Mouse (Mus musculus) adrenal gland, postnatal 10 days (tissue): ENCODE results near the gene Smim9. TPM values are rescaled to one million over a fixed set of nuclear protein-coding genes. Genes with fewer than 3 reads are reported as not detected.

Experiments used
- DNase-seq: peaks from one replicate; pipeline ENCODE4 v3.0.0; 2021; ENCODE audit warnings: mixed read lengths
- long read RNA-seq, 2 experiments: library from polyadenylated mRNA; stranded (forward); transcript quantifications; one replicate each; pipeline ENCODE4 v2.0.0; 2021
- total RNA-seq, 2 experiments: library from RNA; stranded (reverse); gene quantifications; 2 replicates each; pipeline ENCODE4 v1.2.3; 2021

The Smim9 gene
- total RNA-seq, result not detected
- long read RNA-seq, experiment 1, result 0 reads
- long read RNA-seq, experiment 2, result 0 reads

DNA sequence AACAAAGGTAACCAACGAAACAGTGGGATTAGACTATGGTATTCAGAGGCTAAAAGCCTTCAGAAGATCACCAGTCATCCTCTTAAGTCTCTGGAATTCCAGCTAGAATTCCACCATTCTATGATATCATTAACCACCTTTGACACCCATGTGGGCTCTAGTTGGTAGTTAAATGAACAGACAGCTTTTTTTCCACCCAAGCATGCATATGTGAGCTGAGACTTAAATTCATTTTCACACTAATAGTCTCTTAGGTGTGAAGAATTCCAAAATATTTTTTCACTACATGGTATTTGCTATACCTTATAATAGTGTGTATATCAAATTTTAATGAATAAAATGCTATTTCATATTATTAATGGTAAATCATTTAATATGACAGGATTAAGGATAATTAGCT, at the start of gene Smim9:
TSS of gene Smim9 (minus strand) at position 101 of the 400 bp plus-strand sequence.
- no peak for DNase-seq

DNA sequence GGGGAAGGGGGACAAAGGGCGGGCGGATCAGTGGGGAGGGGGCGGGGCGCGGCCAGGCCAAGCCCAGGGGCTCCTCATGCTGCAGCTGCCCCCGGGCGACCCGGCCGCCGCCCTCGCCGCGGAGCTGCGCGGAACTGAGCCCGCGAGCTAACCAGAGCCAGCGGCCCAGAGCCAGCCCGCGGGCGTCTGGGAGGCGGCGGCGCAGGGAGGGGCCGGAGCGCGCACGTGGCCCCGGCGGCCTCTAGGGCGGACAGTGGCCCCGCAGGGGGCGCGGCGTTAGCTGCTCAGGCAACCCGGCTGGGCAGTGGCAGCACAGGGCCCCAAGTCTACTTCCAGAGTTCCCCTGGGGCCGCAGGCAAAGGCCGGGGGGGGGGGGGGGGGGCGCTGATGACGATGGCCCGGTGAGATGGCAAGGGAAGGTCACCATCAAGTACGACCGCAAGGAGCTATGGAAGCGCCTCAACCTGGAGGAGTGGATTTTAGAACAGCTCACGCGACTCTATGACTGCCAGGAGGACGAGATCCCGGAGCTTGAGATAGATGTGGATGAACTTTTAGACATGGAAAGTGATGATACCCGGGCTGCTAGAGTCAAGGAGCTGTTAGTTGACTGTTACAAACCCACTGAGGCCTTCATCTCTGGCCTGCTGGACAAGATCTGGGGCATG, 7.9 kb downstream of the Smim9 start:
- DNase-seq, result peak; percentile 67

DNA sequence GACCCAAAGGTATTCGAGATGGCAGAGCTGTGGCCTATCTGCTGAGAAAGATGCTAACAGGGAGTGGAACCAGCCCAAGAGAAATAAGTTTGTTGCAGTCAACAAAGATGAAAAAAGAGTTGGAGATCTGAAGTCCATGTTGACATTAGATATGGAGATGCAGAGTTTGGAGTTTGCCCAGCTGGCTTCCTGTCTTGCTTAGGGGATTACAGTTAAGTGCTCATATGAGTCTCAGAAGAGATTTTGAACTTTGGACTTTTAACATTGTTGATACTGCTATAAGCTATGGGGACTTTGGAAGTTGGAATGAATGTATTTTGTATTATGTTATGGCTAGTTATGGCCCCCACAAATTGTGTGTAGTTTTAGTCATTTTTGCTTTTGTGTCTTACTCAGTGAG, 11.3 kb downstream of the Smim9 start:
- no peak for DNase-seq

DNA sequence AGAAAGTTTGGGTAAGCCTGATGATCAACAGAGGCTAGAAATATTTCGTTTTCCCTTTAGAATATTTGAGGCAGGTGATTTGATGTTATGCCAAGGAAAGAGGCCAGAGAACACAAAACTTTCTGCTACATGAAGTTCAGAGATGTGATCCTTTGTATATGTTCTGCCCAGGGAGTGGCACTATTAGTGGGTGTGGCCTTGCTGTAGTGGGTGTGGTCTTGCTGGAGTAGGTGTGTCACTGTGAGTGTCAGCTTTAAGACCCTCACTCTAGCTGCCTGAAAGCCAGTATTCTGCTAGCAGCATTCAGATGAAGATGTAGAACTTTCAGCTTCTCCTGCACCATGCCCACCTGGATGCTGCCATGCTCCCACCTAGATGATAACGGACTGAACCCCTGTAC, 13.3 kb downstream of the Smim9 start:
- no peak for DNase-seq

DNA sequence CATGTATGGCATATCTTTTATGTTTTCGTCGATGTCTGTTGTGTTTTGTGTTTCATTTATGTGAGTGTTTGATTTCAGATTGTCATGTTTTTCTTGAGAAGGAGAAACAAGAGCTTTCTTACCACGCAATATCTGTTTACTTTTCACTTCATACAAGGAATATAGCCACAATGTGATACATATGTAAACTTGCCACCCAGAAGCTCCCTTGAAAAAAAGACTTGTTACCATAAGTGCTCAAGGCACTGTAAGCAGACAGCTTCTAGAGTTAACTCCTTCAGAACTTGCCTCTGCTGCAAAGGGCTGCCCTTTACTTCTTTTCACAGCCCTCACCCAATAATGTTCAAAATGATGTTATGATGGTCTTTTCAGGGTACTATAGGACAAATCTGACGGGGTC, 15.2 kb downstream of the Smim9 start:
- DNase-seq, result no peak

DNA sequence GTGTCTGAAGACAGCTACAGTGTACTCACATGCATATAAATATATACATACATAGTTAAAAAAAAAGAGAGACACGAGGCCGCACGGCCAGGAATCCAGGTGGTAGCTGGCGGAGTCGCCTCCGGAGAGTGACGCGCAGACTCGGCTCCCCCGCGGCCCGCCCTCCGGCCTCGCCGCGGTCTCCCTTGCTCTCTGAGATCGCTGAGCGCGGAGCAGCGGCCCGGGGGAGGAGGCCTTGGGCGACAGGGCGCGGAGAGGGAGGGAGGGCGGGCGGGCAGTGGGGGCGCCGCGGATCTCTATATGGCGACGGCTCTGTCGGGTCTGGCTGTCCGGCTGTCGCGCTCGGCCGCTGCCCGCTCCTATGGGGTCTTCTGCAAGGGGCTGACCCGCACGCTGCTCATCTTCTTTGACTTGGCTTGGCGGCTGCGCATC, 20.4 kb downstream of the Smim9 start:
- DNase-seq, result peak; percentile 31

DNA sequence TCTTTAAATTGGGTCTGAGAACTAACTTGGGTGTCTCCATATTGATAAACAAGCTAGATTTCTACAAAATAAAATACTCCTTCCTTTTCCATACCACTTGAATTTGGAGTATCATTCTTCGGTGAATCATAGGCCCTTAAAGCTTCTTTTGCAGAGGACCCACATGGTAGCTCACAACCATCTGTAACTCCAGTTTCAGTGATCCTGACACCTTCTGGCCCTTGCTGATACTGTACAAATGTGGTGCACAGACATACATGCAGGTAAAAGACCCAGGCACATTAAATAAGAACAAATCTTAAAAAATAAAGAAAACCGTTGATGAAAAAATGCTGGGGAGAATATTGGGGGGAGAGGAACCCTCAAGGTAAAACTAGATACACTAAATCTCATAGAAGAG, 25.4 kb downstream of the Smim9 start:
- no peak for DNase-seq

DNA sequence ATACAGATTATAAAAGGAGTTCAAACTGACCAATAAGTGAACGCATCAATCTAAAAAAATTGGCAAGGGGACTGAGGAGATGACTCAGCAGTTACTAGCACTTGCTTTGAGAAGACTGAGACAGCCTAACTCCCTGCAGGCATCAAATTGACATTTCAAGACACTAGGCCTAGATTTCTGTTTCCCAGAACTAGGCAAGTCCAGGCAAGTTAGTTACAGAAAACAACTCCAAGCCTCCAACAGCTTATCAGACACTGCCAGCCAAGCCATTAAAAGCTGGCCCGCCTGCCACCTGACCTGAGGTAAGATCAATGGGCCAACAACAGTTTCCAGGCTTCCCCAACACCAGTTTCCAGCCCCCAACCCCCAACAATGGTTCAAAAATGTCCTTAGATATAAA, 25.8 kb downstream of the Smim9 start:
- DNase-seq, result no peak

DNA sequence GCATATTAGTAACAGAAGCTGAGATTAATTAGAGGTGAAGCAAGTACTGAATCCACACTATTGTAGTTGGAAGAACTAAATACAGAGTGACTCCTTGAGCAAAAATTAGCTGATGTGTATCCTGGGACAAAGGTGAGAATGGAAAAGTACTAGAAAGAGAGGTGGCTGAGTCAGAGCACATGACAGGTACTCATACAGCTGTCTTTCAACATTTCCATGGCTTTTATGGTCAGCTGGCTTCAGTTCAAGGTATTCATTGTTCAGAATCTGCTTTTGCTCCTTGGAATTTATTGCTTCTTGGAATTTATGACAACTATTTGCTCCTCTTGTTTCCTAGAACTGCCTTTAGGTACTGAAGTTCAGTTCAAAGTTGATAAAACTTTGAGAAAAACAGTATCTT, 26.6 kb downstream of the Smim9 start:
- DNase-seq, result no peak

DNA sequence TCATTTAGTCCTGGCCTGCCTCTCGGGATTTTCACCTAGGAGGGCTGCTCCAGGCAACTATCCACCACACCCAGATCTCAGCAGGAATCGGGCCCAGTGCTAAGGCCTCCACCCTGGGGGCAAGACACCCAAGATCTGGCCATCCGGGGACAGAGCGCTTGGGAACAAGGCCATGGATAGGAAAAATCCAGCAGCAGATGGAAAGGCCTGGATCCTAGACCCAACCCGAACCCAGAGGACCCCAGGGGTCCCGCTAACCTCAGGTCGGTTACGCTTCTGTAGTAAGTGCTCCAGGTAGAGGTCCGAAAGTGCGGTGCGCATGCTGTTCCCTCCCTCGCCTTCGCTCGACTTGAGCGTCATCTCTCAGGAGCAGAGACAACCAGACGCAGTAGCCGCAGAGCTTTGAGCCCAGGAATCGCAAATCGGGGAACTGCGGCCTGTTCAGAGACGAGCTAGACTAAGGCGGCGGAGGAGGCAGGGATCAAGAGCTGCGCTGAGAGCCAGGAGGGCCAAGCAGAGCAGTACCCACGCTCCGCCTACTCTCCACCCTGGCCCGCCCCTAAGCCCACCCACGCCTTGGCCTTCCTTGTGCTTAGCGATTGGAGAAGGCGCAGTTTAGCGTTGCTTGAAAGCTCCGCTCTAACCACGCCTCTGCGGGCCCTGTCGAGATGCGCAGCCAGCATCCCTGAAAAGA, 33.0 kb downstream of the Smim9 start, which contains the start of gene Mpp1:
TSS of gene Mpp1 (minus strand) at position 550 of the 694 bp plus-strand sequence.
- peak; percentile 86 for DNase-seq

DNA sequence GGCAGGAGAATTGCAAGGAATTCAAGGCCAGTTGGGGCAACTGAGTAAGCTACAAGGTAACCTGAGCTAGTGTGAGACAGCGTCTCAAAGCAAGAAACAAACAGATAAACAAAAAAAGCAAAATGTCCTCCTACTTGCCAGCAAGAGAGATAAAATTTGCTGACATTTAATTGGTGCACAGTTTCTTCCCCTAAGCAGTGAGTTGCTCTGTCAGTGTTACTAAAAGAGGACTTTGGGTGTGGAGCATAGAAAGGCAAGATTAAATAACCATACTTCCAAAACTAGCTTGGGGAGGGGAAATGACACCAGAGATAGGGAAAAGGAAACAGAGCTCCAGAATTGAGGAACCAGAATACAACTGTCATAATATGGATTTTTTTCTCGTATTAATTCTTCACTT, 34.1 kb downstream of the Smim9 start:
- no peak for DNase-seq

DNA sequence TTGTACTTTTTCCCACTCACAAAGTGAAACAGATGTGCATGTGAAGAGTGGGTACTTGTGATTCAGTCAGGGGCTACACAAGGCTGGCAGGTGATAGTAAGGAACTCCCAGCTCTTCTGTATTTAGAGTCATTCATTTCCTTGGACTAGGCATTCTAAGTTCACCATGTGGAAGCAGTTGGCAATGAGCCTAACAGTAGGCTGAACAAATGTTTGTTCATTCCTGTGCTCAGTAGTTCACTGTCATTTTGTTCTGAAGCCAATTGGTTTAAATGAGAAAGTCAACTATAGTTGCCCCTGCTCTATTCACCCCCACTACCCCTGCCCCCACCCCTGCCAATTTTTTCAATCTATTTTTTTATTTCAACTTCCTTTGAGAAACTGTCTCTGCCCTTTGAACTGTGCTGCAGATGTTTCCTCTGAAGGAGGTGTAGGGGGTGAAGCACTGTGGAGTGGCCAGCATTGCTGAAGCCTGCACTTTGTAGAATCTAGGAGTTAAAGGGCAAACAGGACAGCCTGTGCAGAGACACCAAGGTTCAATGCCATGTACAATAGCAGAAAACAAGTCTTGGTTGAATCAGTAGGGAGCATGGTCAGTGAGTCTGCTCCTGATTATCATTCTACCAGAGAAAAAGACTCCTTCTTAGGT, 35.1 kb downstream of the Smim9 start:
- peak; percentile 4 for DNase-seq

DNA sequence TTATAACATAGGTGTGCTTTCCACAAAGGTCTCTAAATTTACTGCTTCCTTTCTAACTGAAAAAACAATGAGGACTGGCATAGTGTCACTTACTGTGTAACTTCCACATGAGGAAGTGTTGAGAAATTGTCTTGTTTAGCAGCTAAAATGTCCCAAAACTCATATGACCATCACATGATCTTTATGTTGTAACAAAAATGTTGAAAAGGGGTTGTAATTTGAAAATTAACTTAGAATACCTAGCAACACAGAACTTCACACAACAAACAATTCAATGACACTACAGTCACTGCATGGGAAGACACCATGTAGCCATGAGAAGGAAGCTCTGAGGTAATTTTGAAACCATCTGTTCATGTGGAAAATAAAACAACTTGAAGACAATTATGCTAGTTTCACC, 36.7 kb downstream of the Smim9 start:
- no peak for DNase-seq

DNA sequence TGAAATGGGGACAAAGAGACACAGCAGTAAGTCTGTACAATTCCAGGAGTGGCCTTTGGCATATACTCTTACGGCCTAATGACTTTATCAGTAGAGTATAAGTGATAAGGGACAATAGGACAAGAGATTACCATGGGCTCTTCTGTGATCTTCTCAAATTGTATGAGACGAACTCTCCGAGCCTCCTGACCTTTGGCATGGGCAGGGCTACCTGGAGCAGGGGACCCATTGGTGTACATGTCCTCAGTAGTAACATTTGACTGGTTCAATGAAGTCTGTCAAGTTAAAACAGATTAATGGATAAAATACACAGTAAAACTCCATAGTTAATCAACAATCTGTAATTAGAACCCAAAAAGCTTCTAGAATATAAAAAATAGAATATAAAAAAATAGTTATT, 38.0 kb downstream of the Smim9 start:
- DNase-seq, result no peak

DNA sequence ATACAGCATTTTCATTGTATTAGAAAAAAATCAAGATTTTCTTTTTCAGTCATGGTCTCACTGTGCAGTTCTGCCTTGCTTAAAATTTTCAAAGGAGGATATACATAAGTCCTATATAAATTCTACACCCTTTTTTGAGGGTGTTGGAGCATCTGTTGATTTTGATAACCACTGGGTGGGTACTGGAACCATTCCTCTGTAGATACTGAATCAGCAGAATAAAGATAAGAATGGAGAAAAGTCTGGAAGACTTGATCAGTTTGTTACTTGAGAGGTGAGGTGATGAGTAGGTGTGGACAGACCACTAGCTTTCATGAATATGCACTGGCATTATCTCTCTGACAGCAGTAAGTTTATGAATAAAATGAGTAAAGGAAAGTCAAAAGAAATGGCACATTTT, 48.0 kb downstream of the Smim9 start:
- DNase-seq, result no peak

DNA sequence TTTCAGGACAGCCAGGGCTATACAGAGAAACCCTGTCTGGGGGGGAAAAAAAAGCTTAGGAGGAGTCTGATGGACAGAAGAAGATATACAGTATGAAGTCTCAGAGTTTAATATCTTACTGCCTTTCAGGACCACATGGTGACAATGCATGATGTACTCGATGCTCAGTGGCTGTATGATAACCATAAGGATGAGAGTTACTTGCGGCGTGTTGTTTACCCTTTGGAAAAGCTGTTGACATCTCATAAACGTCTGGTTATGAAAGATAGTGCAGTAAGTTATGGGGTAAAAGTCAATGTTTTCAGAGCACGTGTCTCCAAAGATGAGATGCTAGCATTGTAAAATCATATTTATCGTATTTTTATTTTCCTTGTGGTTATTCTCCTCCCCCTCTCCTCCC, 61.3 kb downstream of the Smim9 start:
- DNase-seq, result no peak

DNA sequence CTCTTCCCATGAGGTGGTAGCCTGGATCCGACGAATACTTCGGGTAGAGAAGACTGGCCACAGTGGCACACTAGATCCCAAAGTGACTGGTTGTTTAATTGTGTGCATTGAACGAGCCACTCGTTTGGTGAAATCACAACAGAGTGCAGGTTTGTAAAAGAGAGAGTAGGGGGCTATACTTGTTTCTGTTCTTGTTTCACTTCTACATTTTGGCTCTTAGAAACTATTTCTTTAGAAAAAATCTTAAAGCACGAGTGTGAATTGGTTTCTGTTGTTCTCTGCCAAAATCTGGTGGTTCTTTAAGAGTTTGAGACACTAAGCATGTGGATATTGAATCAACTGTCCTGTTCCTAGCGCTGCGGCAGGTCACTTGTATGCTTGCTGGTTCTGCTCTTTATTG, 64.8 kb downstream of the Smim9 start:
- DNase-seq, result no peak

DNA sequence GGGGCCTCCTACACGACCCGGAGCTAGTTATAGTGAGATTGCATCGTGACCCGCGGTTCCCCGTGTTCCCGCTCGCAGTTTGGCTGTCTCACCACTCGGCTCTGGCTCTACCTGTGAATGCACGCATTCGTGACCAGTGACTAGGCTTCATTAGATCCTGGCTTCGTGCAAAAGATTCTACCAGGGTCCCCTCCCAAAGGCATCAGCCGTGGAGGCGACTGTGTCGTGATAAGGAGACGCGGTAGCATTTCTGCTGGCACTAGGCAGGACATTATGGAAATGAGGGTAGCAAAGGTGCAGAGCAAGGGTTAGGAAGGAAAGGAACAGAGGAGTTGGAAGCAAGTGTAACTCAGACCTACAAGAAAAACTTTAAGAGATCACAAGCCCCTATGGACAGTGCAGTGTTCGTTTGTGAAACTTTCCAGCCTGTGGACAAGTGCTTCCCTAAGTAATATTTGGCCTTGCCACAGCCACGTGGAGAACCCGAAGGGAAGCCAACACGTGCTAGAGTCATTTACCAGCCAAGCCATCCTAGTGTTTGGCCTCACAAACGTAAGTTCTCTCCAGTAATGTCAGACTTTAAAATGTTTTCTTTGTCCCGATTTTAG, 67.3 kb downstream of the Smim9 start:
- peak; percentile 25 for DNase-seq

Other genes starting within 250 kb of the Smim9 start
- 1 to 10 TPM; 1.7 to 2.7 TPM for gene Gab3, start 78.3 kb downstream of the Smim9 start, total RNA-seq
- 10 to 100 TPM; 48.0 to 52.3 TPM for gene Dkc1, start 67.9 kb downstream of the Smim9 start, total RNA-seq
- 10 to 100 TPM; 39.5 to 50.3 TPM for gene Mpp1, start 32.8 kb downstream of the Smim9 start, total RNA-seq
- 100 to 1,000 TPM in 1 of 2 experiments, 10 to 100 TPM in 1; 94.7 to 104 TPM for gene Fundc2, start 218.6 kb upstream of the Smim9 start, total RNA-seq
- gene F8, start 218.8 kb upstream of the Smim9 start, total RNA-seq, result 1 to 10 TPM; 6.6 to 6.9 TPM